Mouse (Mus musculus) heart, adult 9 months (tissue): ENCODE measurements around the gene Klre1.

Source experiments
- DNase-seq, 2 experiments: peaks; one replicate each; pipeline ENCODE4 v3.0.0; 2022; ENCODE audit warnings: low spot score in 2 of 2

Klre1 gene

DNA sequence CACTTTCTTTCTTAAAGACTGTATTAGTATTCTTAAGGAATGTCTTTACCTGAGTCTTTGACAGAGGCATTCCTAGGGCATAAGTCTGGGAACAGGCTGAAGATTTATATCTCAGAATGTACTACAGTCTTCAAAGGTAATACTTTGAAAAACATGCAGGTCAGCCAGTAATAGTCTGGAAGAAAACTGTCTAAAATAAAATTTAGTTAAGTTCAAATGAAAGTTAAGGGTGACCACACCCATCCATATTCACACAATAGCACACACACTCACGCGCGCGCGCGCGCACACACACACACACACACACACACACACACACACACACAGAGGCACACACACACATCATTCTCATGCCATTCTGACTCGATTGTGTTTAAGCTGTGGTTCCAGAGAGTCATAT, at the start of gene Klre1:
Klre1 (plus strand) TSS at position 301 of the 400 bp plus-strand sequence.
- no peak for DNase-seq

DNA sequence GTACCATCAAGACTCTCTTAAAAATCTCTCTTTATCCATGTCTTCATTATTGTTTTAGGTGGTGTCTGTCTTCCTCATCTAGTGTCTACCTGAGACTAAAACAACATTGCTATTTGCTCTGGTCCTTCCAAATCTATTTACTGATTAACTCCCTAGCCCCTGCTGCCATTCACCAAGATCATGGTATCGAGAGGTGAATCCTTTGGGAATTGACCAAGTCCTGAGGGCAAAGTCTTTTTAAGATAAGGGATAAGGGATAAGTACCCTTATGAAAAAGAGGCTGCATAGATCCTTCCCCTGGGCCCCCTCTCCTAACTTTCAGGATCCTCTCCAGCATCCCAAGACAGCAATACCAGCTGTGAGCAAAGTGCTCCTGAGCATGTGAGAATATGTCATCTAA, 48.1 kb upstream of the Klre1 start:
- no peak for DNase-seq

DNA sequence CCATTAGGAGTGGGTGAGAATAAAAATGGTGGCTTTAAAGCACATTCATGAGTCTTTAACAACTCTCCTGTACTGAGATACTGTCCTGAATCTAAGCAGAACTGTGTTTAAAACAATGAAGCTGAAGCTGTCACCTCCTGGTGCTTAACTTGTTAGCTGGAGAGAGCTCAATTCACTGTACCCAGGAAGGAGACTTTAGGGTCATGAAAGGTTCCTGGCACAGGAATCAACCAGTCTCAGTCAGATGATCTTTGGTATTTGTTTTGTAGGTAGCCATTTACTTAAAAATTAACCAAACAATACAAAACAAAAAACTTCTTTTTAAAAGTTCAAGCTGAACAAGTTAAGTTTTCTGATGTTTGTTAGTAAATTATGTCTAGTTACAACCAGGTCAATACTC, 47.4 kb upstream of the Klre1 start:
- no peak for DNase-seq

DNA sequence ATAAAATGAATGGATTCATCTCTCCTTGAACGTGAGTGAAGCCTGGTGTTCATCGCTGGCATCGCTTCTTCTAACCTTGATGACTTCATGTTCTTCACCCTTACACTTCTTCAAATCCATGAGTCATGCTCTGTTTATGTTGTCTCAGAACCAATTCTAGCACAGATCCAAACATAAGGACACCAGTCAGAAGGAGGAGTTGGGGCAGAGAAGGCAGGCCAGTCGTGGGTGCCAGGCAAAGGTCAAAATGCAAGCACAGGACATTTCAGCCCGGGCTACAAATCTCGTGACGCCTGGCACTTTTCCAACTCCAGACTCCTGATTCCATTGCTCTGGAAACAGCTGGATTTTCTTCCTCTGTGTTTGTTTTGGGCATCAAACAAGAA, 45.2 kb upstream of the Klre1 start:
- peak; percentile 79 to 89 for DNase-seq

DNA sequence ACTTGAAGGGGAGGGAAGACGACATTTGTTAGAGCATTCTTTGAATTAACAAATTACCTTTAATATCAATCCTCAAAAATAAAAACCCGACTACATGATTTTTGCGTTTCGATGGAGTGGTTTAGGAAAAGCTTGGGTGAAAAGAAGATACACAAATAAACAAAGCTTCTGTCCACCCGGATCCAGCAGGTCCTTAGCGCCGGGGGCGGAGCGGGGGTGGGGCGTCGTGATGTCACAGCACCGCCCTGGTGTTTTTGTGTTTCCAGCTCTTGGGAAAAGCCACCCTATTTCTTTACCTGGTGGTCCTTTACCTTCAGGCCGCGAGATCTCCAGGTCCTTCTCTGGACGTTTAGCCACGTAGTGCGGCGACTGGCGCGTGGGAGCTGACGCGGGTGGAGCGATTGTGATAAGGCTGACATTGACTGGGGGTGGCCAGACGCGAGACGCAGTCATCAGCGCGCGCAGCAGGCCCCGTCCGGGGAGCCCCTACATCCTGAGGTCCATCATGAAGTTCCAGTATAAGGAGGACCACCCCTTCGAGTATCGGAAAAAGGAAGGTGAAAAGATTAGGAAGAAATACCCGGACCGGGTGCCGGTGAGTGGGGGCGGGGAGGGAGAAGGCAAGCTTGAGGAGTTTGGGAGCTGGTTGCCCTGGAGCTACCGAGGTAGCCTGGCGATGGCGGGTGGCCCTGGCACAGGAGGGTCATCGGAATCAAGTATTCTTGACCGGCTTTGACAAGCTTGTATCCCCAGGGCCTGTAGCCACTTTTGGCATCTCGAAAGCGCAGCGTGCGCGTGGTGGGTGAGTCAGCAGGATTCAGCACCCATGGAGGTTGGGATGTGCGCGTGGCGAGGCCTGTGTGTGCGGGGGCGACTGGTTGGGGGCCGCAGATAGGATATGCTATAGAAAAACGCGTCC, 44.5 kb upstream of the Klre1 start, which contains the start of gene Gabarapl1:
Gabarapl1 (plus strand) TSS at position 219 of the 919 bp plus-strand sequence.
- DNase-seq, result peak; percentile 84 to 90

DNA sequence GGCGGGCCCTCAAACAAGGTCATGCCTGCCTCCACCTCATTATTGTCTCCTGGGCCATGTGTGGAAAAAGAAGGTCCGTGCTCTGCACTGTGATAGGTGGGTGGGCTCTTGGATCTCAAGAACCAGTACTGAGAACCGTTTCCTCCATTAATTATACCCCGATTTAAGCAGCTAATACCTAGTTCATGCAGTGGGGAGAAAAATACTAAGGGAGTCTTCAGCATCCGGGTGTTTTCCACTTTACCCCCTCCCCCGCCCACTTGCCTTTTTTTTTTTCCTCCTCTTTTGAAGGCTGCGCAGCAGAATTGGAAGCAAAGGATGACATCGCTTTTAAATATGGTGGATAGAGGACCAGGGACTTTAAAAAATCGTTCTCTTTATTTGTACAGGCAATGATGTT, 43.6 kb upstream of the Klre1 start:
- DNase-seq, result peak in 1 of 2 experiments; percentile 12

DNA sequence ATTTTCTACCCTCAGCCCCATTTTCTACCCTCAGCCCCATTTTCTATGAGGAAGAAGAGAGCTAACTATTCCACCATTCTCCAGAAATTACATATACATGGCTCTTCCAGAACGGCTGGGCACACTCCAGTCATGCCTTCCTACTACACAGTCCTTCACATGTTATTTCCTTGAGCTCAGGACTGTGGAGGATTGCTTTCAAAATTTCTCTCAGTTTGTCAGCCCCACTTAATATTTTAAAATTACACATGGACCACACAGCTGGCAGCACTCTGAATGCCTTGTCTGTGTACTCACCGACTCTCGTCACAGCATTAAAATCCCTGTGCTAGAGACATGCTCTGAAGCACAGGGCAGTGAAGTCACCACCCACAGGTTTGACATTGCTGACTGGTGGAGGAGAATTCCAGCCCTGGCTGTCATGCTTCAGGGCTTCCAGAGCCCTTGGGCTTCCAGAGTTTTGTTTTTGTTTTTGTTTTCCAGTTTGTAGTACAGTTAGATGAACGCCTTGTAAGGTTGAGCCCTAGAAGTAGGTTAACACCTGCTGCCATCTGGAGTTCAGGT, 43.0 kb upstream of the Klre1 start:
- no peak for DNase-seq

DNA sequence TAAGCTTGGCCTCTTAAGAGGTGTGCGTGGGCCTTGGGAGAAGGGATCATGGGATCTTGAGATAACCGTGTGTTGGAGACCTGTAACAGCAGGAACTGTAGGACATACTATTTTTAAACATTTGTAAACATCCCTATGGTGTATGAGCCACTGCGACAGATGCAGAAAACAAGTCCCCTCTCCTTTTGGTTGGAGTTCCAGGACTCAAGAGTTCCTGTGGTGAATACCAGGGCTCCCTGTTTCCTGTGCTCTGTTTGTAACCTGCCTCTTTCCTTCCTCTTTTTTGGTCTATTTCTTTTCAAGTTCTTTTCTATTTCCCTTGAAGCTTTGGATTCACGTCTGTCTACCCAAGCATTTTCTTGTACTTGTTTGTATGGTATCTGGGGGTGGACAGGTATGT, 42.0 kb upstream of the Klre1 start:
- DNase-seq, result no peak

DNA sequence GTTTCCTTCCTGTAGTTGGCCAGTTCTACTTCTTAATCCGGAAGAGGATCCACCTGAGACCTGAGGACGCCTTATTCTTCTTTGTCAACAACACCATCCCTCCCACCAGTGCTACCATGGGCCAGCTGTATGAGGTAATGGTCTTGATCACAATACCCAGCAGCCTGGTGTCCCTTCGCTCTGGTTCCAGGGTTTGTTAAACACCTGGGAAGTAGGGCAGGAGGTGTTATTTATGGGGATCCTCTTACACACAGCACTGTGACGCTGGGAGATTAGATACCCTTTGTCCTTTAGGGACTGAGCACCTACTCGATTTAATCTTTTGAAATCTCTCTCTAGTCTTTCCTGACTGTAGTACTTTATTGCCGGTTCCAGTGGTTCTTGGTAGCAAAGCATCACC, 39.1 kb upstream of the Klre1 start:
- no peak for DNase-seq

DNA sequence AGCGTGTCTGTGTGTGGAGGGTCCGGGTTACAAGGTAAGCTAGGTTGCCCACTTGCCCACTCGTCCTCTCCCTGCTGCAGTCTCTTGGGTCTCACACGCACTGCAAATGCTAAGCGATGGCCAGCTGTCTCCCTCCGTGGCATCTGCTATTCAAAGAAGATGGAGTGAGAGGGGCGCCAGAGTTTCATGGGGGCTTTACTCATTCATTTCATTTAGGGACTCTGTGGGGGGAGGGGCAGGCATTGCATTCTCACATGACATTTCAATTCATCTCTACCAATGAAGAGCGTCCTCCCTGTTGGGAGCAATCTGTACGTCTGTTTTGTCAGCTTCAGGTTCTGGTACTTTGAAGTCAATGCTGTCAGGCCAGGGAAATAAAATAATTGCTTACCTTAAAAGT, 35.8 kb upstream of the Klre1 start:
- no peak for DNase-seq

DNA sequence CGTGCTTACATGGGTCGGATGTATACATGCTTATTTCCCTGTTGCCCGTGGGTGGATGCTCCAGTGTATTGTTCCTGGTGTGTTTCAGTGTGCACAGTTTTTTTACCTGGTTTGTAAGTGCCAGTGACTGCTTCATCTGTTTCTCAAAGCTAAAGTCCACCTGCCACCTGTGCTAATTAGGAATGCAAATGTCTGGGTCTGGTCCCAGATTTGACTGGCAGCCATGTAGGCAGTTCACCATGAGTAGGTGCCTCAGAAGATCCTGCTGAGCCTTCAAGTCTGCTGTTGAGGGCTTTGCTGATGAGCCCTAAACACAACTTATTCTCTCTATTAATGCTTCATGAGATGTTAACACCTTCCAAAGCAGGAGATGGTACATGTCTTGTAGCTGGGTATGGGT, 35.2 kb upstream of the Klre1 start:
- no peak for DNase-seq

DNA sequence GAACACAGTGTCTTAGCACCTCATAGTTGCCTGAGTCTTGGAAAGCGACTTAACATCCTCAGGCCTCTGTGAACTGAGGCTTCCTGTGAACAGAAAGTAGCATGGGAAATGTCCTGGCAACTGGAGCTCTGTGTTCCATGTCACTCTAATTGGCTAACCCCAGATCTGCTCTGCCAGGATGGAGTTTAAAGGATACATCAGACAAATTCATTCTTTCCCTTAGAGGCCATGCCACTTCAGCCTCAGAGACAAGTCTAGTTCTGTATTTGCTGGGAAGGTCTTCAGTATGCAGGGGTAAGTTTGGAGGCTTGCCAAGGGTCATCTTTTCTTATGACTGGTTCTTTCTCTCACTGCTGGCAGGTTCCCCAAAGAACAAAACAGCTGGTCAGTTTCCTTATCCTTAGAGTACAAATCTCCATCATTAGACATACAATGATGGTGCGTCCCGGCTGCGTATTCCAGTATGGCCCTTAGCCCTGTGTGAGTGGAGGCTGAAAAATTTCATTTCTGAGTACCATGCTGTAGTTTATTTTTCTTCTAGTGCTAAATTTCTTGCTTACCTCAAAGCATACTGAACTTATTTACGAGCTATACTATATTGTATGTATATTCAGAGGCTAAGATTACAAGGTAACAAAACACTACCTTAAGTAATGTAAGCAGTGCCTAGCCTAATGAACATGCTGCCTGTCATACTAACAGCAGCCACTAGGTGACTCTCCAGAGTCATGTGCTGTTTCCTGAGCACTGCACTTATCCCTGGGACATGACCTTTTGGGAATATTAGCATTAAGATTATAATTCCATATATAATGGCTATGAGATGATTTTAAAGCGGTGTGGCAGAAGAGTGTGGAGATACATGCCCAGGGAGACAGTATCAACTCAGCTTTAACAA, 33.7 kb upstream of the Klre1 start:
- peak; percentile 25 to 56 for DNase-seq

DNA sequence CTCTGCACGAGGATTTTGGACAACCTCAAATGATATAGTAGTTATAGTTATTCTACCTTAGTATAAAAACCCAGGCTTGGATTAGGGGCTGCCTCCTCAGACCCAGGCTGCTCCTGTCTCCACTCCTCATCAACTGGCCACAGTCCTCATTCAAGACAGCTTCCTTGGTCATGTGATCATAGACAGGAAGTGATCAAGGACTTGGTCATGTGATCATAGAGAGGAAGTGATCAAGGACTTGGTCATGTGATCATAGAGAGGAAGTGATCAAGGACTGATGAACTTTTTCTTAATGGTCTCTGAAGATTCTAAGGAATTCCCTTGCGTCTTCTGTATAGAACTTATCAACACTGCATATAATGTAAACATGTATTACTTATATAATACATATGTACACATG, 30.4 kb upstream of the Klre1 start:
- no peak for DNase-seq

DNA sequence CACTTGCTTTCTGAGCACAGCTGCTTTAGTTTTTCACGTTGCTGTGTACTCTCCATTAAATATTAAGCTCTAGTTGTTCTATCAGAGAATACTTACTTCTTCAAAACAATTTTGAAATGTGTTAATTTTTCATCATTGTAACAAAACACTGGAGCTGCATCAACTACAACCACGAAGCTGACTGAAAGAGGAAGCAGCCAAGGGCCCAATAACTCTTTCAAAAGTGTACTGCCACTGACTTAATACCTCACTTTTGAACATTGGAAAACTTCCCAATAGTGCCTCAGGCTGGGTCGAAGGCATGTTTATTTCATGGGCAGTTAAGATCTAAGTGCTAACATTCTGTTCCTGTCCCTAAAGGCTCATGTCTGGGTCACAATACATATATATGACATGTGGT, 29.7 kb upstream of the Klre1 start:
- no peak for DNase-seq

DNA sequence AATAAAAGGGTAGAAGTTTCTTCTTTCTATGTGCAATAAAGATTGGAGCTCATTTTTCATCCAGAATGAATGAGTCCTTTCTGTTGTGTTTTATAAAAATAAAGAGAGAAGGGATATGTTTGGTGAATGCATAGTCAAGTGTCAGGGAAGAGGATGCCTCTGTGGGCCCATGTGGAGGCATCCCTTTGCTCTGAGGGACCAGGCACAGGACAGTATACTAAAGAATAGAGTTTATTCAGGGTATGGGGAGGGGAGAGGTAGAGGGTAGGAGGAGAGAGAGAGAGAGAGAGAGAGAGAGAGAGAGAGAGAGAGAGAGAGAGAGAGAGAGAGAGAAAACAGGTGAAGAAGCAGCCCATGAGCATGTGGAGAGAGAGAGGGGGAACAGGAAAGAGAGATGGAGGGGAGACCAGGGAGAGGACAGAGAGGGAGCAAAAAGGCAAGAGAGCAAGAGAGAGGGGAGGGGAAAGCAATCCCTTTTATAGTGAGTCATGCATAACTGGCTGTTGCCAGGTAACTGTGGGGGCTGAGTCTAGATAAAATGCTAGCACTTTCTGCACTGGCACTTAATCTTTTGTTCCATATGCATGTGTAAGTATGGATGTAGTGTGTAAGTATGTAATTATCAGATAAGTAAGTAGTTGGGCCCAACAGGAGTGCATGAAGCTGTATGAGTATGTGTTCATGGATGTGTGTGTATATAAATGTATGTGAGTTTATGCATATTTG, 20.2 kb upstream of the Klre1 start:
- no peak for DNase-seq

DNA sequence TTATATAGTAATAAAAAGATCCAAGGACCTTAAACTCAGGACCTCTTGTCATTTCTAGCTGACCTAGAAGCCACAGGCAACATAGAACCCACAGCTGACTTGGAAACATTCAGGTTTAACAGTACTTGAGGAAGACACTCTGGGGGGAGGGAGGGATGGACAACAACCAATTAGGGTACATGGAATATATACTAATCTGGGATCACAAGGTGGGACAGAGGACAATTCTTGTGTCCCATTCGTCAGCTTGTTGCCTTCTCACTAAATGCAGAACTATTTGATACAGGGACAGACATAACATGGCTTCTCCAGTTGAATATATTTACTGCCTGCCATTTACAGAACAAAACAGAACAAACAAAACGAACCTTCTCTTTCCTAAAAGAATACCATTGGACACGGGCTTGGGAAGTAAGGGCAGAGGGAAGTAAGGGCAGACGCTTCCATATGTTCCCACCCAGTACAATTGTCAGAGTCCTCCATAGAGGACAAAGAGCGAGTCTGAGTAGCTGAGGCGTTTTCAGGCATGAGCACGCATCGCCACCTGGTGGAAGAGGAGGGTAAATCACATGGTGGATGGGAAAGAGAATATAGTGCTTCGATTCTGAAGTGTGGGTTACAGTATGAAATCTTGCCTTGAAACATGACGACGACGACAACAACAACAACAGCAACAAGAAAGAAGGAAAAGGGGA, 18.6 kb upstream of the Klre1 start:
- peak in 1 of 2 experiments; percentile 33 for DNase-seq

DNA sequence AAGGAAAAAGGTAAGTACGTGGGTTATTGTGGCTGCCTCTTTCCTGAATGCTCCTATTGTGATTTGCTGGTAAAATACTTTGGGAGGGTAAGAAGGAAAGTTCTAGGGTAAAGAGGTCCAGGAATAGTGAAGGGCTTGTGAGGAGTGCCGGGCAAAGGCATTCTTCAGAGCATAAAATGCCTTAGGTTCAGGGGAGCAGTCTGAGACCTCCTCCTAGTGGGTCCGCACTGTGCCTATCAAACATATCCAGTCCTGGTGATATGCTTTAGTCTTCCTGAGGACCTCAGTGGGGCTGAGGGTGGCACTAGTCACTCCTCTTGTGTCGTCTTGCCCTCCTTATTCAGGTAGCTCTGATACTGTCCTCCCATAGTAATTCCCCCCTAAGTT, 18.1 kb upstream of the Klre1 start:
- DNase-seq, result no peak

DNA sequence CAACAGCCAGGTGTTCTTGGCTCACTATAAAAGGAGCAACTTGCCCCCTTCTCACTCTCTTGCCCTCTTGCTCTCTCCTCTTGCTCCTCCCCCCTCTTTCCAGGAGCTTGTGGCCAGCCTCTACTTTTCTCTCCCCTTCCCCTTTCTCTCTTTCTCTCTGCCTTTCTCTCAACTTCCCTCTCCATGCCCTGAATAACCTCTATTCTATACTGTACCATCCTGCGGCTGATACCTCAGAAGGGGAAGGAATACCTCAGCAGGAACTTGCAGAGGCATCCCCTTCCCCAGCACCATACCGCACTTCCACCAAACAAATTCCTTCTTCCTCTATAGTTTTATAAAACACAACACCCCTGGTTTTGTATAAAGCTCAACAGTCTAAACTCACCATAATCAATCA, 12.4 kb upstream of the Klre1 start:
- DNase-seq, result no peak

DNA sequence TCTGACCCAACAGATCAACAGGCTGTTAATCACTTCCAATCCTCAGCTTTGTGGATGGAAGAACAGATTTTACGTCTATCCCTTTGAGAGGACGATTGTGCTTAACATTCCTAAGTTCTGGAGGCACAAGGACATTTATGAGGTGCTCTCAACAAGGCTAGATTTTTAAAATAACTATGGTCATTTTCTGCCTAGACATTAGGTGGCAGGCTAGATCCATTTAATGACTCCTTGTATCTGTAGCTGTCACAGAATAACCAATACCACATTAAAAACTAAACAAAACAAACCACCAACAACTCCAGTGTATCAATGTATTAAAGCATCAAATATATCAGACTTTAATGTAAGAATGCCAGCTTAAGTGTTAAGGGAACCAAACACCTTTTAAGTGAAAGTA, 2.4 kb upstream of the Klre1 start:
- no peak for DNase-seq

DNA sequence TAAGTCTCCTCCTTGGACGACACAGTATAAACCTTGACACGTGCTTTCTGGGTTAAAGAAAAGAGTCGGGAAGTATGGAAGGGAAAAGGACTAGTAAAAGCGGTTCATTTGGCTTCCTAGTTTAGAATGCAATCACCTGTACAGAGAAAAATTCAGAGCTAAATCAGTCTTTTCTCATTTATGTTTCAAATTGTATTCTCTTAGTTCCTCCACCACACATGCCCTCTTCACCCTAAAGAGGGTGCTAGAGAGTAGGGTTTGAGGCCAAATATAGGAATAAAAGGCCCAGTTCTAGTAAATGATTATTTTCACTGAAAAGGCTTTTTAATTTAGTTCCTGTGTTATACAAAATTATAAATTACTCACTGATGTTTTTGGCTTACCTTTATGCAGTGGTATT, 3.6 kb downstream of the Klre1 start:
- no peak for DNase-seq

DNA sequence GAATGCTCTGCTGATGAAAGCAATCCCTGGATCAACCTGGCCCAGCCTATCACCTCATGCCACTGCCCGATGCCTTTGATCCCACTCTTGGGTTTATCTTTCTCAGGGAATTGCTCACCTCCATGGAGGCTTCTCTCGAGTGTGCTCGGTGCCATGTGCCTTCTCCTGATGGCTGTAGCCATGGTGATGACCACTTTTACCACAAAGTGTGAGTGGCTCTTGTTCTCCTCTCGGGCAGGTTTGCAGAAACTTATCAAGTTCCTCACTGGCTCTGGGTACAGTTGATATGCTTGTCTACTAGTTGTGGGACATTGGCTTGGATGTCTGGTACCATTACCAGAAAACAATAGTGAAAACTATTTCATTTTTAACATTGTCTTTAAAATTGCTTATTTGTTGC, 4.2 kb downstream of the Klre1 start:
- no peak for DNase-seq
